Mouse (Mus musculus) bone marrow macrophage, adult 2 months (primary cell): ENCODE data around the gene Lrig2.

Source experiments
- CTCF ChIP-seq: IDR thresholded peaks from 2 replicates; pipeline ENCODE4 v1.5.1; 2012; ENCODE audit warnings: low read depth, mild to moderate bottlenecking, low read length, moderate library complexity
- POLR2A ChIP-seq: IDR thresholded peaks from 2 replicates; pipeline ENCODE4 v1.6.1; 2012; ENCODE audit warnings: mild to moderate bottlenecking, low read depth, low read length, borderline replicate concordance

DNA sequence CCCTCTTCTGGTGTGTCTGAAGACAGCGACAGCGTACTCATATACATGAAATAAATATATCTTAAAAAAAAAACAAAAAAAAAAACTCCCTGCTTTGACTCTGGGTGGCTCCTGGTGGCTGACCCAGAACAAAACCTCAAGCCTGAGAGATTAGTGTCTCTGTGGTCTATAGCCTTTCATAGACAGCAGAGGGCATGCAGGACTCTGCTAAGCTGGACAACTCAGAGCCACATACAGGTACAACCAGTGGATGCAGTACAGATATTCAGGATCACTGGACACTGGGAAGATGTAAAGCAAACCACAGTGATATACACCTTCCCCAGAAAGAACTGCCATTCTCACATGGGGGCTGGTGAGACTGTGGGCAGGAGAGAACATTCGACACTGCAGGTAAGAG lies 32.1 kb upstream of the Lrig2 start:
- no peak for TF ChIP-seq CTCF
- TF ChIP-seq POLR2A: no peak
